Mouse (Mus musculus) spleen, adult 2 months (tissue): ENCODE measurements around the gene Asrgl1. TPM values are rescaled to one million over a fixed set of nuclear protein-coding genes. Genes with fewer than 3 reads are reported as not detected.

Experiments
- DNase-seq, 2 experiments: peaks; one replicate each; pipeline versions ENCODE4 v3.0.0 to v3.0.0-alpha.2; 2012 to 2021; ENCODE audit warnings: low spot score in 2 of 2, low read depth in 1 of 2
- H3K27ac ChIP-seq: fragments of 200-500 bp; 2 replicates; pipeline ENCODE4 v1.5.1; 2012; ENCODE audit warnings: low read length, inconsistent platforms; ENCODE audit not compliant: insufficient read depth
- H3K27me3 ChIP-seq: fragments of 200-500 bp; 2 replicates; pipeline ENCODE4 v1.6.1; 2012; ENCODE audit warnings: mild to moderate bottlenecking, moderate library complexity, low read length, inconsistent platforms; ENCODE audit not compliant: control insufficient read depth, insufficient read depth
- H3K36me3 ChIP-seq: fragments of 200-500 bp; 2 replicates; pipeline ENCODE4 v1.6.1; 2012; ENCODE audit warnings: mild to moderate bottlenecking, low read length, inconsistent platforms; ENCODE audit not compliant: control insufficient read depth, insufficient read depth
- H3K4me1 ChIP-seq: fragments of 200-500 bp; 2 replicates; pipeline ENCODE4 v1.6.1; 2011; ENCODE audit warnings: inconsistent platforms; ENCODE audit not compliant: control insufficient read depth, insufficient read depth, insufficient read length
- H3K4me3 ChIP-seq: fragments of 200-500 bp; 2 replicates; pipeline ENCODE4 v1.5.1; 2011; ENCODE audit warnings: mild to moderate bottlenecking, inconsistent platforms; ENCODE audit not compliant: insufficient read depth, insufficient read length; ENCODE audit errors: extremely low read depth
- CTCF ChIP-seq: fragments of 200-500 bp; IDR thresholded peaks from 2 replicates; pipeline ENCODE4 v1.5.1; 2011; ENCODE audit warnings: mild to moderate bottlenecking, inconsistent platforms; ENCODE audit not compliant: insufficient read depth, insufficient read length, insufficient replicate concordance; ENCODE audit errors: extremely low read depth
- POLR2A ChIP-seq: fragments of 200-500 bp; IDR thresholded peaks from 2 replicates; pipeline ENCODE4 v1.6.1; 2011; ENCODE audit warnings: low read depth, low read length, inconsistent platforms
- WGBS: fragments of 180-500 bp; shearing (Covaris S2); methylation state at CpG from one replicate; pipeline ENCODE4 v1.1.7; 2018; 5-methylcytosine and 5-hydroxymethylcytosine counted together
- polyA plus RNA-seq: library from polyadenylated mRNA; depleted of rRNA; stranded (reverse); fragments of >200 nt; gene quantifications from 2 replicates; pipeline ENCODE4 v1.2.3, GENCODE M21; 2012

The Asrgl1 gene
- polyA plus RNA-seq, 1 experiment, result 6.2 TPM

DNA sequence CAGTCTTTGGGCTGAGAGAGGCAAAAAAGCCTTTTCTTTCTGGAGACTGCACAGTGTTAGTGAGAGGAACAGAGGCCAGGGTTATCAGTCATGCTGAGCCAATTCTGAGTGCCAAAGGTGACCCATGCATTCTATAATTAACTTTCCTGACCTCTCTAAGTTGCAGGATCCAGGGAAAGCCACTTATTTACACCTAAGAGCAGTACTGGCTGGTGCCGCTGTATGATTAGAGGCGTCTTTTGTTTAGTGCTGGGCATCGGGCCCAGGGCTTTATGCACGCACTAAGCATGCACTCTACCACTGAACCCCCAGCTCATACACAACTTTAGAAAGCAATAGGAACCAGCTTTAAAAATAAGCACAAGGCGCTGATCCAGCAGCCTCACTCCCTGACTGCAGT is 18.2 kb downstream of the Asrgl1 start:
- TF ChIP-seq CTCF (no peak), POLR2A (no peak)

DNA sequence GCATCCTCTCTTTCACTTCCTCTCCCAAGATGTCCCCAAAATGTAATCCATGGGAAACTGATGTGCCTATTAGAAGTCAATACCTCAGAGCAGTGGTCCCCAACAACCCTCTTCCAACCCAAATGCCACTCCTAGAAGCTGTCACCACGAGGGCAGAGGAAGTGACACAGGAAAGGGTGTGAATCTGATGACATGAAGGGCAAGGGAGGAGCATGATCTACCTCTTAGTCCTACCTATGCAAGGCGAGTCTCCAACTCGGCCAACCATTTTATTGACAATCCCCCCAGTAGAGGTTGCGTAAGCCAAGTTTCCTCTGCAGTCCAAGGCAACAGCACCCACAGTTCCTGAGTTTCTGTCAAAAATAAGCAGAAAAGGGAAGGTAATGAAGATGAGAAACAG is 19.2 kb downstream of the Asrgl1 start:
- H3K4me1 ChIP-seq, result peaks cover 3% of the 10 kb centered on the region; the same call in 1 of the 2 replicates
- H3K36me3 ChIP-seq, result peaks cover 3% of the 10 kb centered on the region
- no peak overlapping the region for H3K27ac ChIP-seq
- WGBS, result 59% methylated on average over 4 of the region's 4 CpGs
- TF ChIP-seq POLR2A (no peak), CTCF (no peak)
- no peaks in the 10 kb centered on the region for H3K27me3 ChIP-seq
- no peak overlapping the region for H3K4me3 ChIP-seq
- DNase-seq, result no peak

More for the DNA sequence above, 18.2 kb downstream of the Asrgl1 start:
- Histone ChIP-seq H3K4me3 (no peak overlapping the region), H3K27me3 (no peaks in the 10 kb centered on the region), H3K27ac (no peak overlapping the region), H3K36me3 (peaks cover 3% of the 10 kb centered on the region), H3K4me1 (peaks cover 3% of the 10 kb centered on the region; the same call in 1 of the 2 replicates)
- no peak for DNase-seq
- WGBS, result 93% methylated on average over 5 of the region's 5 CpGs

DNA sequence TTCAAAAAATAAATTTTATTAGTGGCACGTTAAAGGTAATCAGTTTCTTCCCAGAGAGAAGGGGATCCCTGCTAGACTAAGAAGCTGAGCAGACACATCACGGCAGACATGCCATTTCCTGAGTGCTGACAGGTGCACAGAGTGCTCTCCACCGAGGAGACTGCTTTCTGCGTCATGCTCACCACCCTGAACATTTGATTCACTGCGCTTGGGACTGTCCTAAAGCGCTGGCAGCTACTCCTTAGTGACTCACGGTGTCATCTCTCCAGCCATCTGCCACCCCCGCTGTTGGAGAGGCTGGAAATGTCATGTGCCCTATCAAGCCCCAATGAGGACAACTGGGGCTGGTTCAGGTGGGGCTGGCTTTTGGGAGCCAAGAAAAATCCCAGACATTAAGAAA is 23.4 kb downstream of the Asrgl1 start:
- Histone ChIP-seq H3K4me1 (peaks cover 6% of the 10 kb centered on the region; the same call in 1 of the 2 replicates), H3K4me3 (no peak overlapping the region), H3K27ac (no peak overlapping the region), H3K27me3 (no peaks in the 10 kb centered on the region), H3K36me3 (no peaks in the 10 kb centered on the region; the same call in 1 of the 2 replicates)
- TF ChIP-seq POLR2A (no peak), CTCF (no peak)
- DNase-seq, result no peak
- WGBS, result 76% methylated on average over 8 of the region's 8 CpGs

DNA sequence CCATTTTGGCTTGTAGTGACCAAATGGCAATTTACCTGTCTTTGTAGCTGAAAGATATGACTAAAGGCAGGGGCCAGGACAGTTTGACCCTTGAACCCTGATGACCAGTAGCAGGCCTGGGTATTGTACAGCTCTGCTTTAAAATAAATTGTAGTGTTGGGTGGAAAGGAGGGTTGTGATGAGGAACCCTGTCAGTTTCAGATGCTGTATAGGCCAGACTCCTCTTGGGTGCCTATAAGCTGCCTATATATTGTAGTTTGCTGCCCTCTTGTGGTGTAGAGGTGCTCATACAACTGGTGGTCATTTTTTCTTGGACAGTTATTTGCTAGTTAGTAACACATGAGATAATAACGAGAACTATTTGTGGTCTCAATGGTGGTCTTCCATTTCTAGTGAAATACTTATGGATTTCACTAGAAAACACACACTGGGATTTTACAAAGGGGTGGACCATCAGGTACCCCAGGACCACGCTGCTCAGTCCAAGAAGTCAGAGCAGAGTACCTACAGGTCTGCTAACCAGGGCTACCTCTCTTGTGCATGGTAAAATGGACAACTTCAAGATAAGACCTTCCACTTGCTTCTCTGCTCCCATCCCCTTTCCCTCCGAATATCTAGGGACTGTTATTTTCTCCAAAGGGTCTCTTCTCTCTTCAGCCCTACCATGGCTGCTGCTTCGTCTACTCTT is 25.1 kb downstream of the Asrgl1 start:
- Histone ChIP-seq H3K36me3 (no peaks in the 10 kb centered on the region), H3K27me3 (no peaks in the 10 kb centered on the region), H3K27ac (no peak overlapping the region), H3K4me1 (peaks cover 7% of the 10 kb centered on the region; the same call in 1 of the 2 replicates), H3K4me3 (no peak overlapping the region)
- WGBS, result 62% methylated on average over 4 of the region's 4 CpGs
- TF ChIP-seq CTCF, result peak; percentile 33; the same call in 1 of the 2 replicates
- no peak for TF ChIP-seq POLR2A
- DNase-seq, result peak; percentile 42 to 65

DNA sequence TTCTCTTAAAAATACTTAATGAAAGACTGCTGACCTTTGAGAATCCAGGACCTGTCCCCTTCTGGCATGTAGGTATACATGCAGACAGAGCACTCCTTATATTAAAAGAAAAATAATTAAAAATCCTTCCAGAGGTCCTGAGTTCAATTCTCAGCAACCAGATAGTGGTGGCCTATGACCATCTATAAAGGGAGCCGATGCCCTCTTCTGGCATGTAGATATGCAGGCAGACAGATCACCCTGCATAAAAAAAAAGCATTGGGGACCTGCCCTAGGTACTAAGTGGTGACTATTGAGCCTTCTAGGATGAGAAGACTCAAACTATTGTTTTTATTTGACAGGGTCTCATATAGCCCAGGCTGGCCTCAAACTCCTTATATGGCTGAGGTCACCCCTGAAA is 26.9 kb downstream of the Asrgl1 start:
- H3K36me3 ChIP-seq, result no peaks in the 10 kb centered on the region
- peaks cover 19% of the 10 kb centered on the region; the same call in 1 of the 2 replicates for H3K4me1 ChIP-seq
- DNase-seq, result no peak
- H3K27ac ChIP-seq, result no peak overlapping the region
- no peak for TF ChIP-seq POLR2A
- TF ChIP-seq CTCF, result no peak
- H3K27me3 ChIP-seq, result no peaks in the 10 kb centered on the region
- H3K4me3 ChIP-seq, result no peak overlapping the region
- 84% methylated on average over 1 of the region's 1 CpGs for WGBS

DNA sequence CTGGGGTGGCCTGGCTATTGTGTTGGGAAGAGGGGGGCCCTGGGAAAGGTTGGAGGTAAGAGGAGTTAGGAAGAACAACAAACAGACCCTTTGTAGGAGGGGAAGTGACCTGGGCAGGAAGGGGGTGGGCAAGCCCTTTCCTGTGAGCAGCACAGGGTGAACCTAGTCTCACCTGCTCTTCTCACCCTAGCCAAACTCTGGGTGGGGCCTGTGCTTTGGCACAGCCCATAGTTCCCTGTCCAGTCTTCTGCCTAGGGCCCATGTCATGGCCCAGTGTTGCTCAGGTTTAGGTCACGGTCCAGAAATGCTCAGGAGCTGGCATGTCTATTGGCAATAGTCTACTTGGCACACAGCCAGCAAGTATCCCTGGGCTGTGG is 28.1 kb downstream of the Asrgl1 start:
- 61% methylated on average over 1 of the region's 1 CpGs for WGBS
- Histone ChIP-seq H3K4me1 (peaks cover 19% of the 10 kb centered on the region; the same call in 1 of the 2 replicates), H3K27ac (peak overlapping the region; percentile 24; the same call in 1 of the 2 replicates), H3K36me3 (no peaks in the 10 kb centered on the region), H3K4me3 (no peak overlapping the region), H3K27me3 (no peaks in the 10 kb centered on the region)
- DNase-seq, result no peak
- TF ChIP-seq POLR2A (no peak), CTCF (no peak)

DNA sequence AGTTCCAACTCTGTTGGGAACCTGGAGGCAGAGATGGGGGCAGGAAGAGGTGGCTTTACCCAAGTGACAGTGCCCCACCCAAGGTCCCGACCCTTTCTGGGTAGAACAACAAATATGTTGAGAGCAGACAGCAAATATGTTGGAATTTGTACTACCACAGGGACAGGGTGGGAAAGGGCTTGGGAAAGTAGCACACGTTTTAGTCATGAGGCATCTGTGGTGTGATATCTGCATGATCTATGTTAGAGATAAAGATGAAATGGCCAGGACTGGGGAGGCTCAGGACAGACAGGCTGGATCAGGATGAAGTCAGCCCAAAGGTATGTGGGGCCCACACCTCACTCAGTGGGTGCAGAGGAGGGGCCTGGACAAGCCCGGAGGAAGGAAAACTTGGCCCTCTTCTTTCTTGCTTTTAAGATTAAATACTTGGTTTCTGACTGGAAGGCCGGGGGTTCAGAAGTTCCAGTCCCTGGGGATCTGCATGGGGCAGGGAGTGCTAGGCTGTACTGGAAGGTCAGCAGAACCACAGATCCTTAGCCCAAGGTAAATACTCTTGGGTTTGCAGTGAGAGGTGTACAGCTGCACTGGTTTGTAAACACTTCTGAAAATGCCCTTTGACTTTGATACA is 28.6 kb downstream of the Asrgl1 start:
- H3K36me3 ChIP-seq, result no peaks in the 10 kb centered on the region
- TF ChIP-seq POLR2A (no peak), CTCF (no peak)
- 49% methylated on average over 4 of the region's 4 CpGs for WGBS
- H3K27ac ChIP-seq, result peak overlapping the region; percentile 24; the same call in 1 of the 2 replicates
- H3K4me1 ChIP-seq, result peaks cover 19% of the 10 kb centered on the region; the same call in 1 of the 2 replicates
- no peak for DNase-seq
- H3K27me3 ChIP-seq, result no peaks in the 10 kb centered on the region
- no peak overlapping the region for H3K4me3 ChIP-seq
